Mouse (Mus musculus) naive thymus-derived CD4-positive, alpha-beta T cell, adult 2 months (primary cell): Measurements from ENCODE around the gene Nptn.

Experiments
- DNase-seq: peaks from one replicate; pipeline ENCODE4 v3.0.0-alpha.2; 2011; ENCODE audit warnings: low read depth

The Nptn gene

DNA sequence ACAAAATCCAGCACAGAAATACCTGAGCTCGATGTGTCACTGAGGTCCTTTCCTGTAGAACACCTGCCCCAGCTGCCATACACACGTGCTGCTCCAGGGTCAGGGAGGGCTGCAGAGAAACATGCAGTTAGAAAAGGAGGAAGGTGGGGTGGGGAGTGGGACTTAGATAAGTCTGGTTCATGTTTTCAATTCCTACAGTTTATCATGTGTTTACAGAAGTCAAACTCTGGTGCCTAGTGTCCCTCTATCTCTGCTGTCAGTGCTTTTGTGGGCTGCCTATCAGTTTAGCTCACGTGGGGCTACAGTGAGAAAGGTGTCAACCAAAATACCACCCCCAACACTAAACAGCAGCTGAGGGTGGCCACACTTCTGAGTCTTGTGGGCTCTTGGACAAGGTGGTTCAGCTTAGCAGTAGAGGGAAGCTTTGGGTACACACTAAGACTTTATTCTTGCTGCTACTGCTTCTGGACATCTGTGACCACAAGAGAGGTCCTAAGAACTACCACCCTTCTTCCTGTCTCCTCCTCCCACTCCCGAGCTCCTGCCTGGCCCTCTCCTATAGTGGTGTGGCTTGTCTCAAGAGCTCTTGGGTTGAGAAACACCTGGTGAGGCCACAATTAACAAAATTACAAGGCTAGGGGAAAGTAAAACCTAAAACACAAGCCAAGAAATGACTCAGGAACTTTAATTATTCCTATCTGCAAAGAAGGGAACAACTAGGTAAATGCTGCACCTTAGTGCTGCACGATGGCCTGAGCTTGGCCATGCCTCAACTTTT, 75.9 kb downstream of the Nptn start:
- no peak for DNase-seq

DNA sequence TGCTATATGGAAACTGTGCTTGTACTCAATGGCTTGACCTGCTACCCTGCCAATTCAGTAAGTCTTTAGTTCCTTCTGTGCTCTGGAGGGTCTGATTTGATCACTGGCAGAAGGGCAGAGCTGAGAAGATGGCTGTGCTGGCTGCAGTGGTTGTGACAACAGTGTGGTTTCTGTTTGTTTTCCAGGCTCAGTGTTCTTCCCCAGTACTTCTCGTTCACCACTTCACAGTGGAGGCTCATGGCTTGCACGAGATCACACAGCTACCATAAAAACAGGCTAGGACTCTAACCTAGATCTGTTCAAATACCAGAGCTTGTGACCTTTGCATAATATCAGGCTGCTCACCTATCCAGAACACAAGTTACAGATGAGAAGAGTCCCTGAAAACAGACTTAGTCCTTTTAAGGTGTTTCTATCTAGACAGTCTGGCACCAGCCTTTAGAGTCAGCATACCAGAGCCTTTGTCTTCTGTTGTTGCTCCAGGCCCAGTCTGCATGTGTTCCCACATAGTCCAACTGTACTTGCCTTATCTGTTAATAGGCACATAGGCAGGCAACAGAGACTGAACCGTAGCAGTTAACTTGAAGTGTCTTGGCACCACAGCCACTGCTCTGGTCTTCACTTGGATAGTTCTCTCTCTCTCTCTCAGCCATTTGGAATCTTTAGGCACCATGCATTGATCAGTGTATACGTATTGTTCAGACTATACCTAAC, 76.7 kb downstream of the Nptn start:
- DNase-seq = no peak

DNA sequence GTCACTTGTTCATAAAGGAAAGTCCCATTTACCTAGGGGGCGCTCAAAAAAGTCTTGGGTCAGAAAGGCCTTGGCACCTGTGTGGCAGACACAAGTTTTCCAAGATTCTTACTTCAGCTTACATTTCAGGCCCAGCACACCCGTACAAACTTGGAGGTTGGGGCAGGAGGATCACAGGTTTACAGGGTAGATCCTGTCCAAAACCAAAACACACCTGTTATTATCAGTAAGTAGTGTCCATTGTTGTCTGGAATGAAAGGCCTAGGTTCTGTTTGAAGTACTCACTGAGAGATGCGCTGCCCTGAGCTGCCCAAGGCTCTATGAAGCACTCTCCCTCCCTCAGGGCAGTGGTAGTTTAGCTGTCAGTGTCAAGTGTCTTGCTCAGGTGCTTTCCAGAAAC, 77.3 kb downstream of the Nptn start:
- DNase-seq = no peak

DNA sequence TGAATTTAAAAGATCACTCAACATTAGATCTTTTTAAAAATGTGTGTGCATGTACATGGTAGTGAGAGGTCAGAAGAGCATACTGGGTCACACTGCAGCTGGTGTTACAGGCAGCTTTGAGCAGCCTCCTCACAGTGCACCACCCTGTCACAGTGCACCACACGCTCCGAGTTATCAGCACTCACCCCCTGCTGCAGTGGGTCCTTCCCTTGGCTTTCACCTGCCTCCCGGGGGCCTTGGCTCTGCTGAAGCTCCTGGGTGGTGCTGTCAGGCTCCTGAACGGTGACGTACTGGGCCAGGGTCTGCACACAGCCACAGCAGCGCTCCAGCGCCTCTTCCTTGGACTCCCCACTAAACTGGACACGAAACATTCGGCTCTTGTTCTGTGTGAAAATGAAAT, 77.9 kb downstream of the Nptn start:
- DNase-seq = no peak

DNA sequence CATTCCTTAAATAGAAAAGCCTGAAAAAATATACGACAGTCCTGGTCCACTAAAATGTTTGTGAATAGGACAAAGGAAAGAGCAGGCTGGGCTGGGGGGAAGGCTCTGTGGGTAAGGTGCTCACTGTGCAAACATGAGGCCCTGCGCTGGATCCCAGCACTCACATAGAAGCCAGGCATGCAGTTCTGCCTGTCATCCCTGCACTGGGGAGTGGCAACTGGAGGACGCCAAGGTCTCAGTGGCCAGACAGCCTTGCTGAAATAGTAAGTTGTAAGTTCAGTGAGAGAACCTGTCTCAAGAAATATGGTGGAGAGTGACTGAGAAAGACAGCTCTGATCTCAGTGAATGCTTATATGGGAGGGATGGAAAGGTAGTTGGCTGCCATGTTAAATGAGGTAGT, 78.6 kb downstream of the Nptn start:
- no peak for DNase-seq

DNA sequence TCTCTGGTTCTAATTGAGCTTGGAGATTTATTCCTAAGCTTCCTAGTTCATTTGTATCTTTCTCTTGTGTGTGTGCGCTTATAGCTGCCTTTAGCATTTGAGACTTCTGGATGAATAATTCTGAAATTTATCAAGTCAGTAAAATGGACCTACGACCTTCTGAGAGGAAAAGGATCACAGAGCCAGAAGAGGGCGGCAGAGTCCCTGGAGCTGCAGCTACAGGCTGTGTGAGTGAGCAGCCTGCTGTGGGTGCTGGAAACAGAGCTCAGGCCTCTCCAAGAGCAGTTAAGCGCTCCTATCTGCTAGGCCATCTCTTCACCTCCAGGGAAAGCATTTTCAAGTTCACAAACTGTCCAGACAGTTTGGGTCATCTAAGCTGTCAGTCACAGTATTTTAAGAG, 80.0 kb downstream of the Nptn start:
- no peak for DNase-seq

DNA sequence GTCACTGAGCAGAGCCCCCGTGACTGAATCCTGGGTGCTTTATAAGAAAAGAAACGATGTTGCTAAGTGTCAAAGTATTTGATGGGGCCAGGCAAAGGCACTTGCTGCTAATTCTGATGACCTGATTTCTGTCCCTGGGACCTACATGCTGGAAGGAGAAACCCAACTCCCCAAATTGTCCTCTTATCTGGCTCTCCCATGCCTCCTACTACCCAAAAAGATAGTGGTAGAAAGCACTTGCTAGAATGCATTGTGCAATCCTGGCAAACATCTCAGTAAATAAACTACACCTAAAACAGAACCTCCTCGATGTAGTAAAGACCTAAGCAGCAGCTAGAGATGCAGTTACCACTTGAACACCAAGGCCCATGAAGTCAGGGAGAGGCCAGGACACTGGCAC, 80.8 kb downstream of the Nptn start:
- no peak for DNase-seq

DNA sequence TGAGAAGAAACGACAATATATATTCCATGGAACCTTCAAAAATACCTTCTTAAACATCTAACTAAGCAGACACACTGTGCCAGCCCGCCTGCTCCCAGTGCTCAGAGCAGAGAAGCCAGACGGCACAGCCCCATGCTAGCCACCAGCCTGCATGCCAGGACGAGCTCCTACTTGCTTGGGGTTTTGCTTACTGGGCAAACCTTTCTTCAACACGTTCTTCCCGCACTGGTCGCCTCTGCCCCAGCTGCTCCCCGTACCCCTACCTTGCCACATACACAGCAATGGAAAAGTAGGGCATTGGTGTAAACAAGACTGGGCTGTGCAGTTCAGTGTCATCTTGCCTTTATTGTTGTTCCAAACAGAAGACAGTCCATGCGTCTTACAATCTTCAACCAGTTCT, 83.5 kb downstream of the Nptn start:
- DNase-seq = no peak

DNA sequence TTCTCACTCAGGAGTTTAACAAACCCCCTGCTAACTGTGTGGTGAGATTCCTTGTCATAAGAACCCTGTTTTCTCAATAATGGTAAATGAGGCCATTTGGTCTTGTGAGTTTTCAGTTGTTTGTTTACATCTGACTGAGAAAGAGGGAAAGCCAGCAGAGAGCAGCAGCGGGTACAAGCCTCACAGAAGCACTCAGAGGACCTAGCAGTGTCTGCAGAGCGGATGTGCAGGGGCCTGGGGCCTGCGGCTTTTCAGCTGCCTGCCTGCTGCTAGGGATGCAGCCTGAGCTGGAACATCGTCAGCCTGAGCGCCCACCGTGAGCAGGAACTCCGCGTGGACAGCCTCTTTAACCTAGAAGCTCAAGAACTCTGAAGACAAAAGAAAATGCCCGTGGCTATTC, 84.2 kb downstream of the Nptn start:
- DNase-seq = no peak

DNA sequence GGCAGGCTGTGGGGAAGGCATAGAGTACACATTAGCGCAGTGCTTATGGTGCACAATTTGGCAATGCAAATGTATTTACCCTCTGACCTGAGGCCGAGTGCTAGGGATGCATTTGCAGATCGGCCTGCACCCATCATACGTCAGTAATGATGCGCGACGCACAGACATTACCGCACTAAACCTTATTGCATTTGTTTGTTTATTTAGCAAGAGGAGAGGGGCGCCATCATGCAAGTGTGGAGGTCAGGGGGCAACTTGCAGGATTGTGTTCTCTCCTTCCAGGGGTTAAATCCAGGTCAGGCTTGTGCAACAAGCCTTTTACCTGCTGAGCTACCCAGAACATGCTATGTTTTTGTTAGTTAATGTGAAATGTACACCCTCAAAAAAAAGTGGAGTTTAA, 85.2 kb downstream of the Nptn start:
- no peak for DNase-seq

DNA sequence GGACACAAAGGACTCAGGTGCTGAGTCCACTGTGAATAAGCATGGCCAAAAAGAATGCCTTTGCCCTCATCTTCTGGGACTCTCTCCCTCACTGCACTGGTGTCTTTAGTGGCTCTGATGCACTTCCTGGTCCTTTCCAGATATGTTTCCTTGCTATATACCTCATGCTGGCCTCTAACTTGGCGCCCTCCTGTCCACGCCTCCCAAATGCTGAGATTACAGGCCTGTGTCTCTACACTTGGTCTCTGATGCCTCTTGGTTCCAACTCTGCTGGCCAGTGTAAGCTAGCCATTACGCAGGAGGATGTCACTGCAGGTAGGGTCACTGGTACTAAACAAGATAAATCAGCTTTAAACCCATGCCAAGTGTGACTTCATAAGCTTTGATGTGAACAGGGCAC, 86.1 kb downstream of the Nptn start:
- DNase-seq = no peak

DNA sequence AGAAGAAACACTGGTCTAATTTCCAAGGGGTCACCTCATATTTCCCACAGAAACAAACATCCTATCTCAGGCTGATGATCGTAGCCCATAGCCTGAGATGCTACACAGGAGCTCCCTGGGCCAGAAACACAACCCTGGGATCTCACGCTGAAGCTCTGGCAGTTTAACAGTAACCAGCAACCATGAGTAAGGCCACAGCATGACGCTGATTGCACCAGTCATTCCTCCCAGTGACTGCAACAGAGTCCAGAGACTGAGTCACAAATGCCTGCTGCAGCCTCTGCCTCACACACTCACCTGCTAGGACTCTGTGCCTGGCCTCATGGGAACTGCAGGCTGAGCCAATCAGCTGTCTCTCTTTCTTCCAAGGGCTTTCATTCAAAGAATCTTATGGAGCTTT, 87.0 kb downstream of the Nptn start:
- DNase-seq = no peak

DNA sequence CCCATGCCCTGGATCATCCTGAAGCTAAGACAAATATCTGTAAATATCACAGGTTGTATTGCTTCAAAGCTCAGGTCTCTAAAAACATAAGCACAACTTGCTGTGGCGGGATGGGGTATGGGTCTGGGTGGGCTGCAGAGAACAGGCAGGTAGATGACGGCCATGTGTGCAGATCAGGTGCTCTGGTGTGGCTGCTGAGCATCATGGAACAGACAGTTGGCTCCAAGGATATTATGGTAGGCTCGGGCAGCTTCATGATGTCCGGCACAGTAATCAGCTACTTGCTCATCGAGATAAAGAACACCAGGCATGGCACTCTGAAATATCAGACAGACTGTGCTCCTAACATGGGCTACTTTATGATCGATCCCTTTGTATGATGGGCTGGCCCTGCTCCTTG, 87.8 kb downstream of the Nptn start:
- no peak for DNase-seq

DNA sequence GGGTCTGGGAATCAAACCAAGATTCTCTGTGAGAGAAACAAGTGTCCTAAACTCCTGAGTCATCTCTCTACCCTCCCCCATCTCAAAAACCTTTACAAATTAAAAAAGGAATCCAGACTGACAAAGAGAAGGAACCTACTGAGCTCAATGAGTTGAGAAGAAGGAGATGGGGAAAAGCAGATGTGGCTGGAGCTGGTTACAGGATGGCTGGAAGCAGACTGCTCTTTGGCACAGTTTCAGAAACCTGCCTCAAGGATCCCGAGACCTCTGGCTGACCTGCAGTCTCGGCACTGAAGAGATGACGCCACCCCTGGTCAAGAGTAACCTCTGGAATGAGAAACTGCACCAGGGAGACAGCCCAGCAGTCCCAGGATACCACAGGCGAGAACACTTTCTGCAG, 90.4 kb downstream of the Nptn start:
- DNase-seq = no peak

DNA sequence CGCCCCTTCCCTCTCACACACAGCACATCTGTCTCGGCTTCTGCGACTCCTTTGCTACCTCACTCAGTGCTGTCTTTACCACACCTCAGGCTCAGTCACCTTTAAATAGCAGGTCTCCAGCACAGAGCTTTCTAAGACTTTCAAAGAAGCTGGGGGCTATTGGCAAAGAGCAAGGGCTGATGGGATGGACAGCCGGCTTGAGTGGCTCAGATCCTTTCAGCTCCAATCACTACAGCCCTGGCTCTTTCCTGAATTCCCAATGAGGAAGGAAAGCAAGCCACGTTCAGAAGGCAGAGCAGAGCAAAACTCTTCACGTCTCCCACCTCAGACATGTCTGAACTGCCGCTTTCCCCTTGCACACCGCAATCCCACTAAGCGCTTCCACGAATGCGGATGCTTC, 92.7 kb downstream of the Nptn start:
- DNase-seq = no peak

DNA sequence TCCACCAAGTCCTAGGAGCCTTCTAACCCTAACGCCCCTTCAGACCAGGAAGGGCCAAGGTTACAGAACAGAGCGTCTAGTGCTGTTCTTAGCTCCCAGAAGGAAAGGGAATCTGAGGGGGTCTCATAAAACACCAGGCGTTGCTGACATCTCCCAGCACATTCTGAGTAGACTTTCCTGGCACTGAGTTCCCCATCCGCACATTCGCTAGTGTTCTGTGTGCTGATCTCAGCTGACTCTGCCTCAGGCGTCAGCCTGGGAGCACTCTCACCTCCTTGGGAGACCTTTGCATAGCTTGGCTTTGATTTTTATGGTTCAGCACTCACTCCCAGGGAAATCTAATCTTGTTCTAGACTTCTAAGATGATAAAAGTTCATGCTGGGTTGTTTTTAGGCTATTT, 93.3 kb downstream of the Nptn start:
- no peak for DNase-seq

DNA sequence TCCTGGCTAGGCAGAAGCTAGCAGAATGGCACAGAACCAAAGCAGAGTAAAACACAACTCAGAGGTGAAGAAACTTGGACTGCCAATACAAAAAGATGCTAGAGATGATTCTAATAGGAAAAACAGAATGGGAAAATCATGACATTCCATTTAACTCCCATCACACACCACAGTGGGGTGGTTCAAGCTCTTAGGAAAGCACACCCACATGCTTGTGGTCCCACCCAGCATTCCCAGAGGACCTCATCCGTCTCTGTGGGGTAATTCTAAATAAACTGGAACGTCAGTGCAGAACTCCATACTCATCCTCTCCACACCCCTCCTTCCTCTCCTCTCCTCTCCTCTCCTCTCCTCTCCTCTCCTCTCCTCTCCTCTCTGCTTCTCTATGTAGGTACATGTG, 99.4 kb downstream of the Nptn start:
- no peak for DNase-seq

DNA sequence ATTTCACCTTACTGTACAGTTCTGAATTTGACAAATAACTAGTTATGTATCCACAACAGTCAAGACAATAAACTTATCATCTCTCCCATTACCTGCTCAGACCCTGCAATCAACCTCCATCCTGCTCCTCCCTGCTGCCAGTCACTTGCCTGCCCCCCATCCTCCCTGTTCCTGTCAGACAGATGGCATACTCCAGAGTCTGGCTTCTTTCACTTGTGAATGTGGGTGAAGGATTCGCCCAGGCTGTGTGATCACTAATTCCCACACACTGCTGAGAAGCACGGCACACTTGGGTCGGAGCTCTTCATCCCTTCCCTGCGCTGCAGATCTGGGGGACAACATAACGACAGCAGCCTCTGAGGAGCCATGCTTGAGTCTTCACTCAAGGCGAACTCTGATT, 100.1 kb downstream of the Nptn start:
- no peak for DNase-seq

DNA sequence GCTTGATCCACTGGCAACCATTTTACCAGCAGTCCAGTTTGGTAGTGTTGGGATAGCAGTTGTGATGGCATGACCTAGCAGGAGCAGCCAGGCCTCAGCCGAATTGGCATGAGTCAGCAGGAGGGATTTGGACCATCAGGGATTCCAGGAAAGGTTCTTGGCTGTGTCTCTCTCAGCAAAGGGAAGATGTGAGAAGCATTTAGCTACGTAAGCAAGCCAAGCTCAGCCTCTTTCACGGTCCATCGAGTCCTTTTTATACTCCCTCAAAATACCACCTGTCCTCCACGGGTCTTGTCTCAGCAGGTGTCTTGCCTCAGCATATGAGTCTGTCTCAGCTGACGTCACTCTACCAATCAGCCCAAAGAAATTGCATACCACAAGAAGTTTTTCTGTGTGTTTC, 101.3 kb downstream of the Nptn start:
- no peak for DNase-seq

DNA sequence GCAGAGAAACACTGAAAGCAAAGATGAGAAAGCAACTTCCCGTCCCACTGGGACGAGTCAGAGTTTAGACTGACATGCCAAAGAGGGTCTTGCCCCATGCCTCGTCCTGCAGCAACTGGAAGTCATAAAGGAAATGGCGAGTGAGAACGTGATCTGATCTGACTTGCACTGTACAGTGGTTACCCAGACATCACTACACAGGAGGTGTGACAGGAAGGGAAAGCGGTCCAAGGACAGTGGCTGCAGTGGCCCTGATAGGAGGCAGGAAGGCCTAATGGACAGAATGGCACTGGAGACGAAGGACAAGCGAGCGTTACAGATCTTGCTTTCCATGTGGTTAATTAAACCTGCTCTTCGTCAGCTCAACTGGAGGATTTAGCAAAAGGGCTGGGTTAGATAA, 103.2 kb downstream of the Nptn start:
- DNase-seq = no peak

DNA sequence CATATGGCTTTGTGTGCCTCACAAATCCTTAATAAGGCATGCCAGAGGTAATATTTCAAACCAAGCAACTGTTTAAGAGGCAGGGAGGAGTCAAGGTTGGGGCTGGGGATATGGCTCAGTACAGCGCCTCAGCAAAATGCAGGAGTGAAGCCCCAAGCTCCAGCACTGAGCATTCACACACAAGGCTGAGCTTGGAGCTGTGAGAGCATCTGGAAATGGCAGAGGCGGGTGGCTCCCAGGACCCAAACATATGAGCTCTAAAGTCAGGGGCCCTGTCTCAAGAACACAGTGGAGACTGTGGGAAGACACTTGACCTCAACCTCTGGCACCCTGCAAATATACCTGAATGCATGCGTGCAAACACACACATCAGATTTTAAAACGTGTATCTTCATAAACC, 106.0 kb downstream of the Nptn start:
- DNase-seq = no peak

DNA sequence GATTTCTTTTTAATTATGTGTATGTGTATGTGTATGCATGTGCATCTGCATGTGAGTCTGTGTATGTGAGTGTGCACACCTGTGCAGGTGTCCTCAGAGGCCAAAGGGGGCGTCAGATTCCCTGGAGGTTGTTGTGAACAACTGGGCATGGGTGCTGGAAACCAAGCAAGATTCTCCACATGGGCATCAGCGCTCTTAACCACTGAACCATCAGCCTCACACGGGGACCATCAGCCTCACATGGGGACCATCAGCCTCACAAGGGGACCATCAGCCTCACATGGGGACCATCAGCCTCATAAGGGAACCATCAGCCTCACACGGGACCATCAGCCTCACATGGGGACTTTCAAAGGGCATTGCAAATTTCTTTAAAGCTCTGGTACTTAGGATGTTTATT, 108.7 kb downstream of the Nptn start:
- DNase-seq = no peak

DNA sequence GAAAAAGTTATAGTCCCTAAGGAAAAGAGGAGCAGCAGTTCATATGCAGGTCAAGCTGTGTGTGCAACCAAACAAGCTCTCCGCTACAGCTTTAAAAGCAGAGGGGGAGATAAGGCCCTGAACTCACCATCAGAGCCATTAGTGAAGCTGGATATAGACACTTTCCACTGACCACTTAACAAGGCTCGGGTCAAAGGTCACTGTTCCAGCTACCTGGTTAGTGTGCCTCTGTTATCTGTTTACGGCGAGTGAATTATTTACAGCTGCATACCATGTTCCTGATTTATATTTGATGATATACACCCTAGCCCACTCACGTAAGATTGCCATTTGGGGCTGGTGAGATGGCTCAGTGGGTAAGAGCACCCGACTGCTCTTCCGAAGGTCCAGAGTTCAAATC, 109.4 kb downstream of the Nptn start:
- DNase-seq = no peak

DNA sequence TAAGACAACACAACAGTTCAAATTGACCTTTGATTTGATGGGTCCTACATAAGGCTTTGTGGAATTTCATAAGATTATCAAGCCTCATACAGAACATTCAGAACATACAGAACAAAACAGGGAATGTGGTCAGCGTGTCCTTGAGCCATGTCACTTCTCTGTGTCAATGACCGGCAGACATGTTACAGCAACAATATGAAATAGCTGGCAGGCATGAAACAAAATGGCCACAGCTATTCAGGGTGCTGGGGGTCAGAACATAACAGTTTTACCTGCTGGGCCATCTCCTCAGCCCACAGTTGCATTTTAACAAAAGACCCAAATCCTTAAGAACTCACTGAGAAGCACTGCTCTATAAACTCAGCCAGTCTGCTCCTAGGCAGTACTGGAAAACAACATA, 116.4 kb downstream of the Nptn start:
- no peak for DNase-seq
